Mouse (Mus musculus): ENCODE results near the gene Pim2. TPM values are rescaled to one million over a fixed set of nuclear protein-coding genes. Genes with fewer than 3 reads are reported as not detected.

Pim2 gene
- 11.3 and 13.8 TPM in 2 replicates for polyA plus RNA-seq (2012; rRNA removed)

DNA sequence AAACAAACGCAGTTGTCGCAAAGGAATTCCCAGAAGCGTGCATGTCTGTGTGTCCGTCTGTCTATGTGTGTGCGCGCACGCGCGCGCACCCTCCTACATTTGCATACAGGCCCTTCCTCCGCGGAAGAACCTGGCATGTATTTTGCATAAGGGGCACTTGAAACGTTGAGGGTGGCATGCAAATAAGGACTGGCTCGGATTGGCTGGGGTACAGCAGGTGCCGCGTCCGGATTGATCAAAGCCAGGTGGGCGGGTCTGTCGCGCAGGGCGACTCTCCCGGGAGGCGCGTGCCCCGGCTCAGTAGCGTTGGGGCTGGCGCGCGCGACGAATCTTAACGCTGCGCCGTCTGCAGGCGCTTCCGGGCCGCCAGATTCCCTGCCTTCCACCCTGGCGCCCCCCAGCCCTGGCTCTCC is at the start of gene Pim2:
TSS of gene Pim2 (plus strand) at position 256 of the 413 bp plus-strand sequence.

DNA sequence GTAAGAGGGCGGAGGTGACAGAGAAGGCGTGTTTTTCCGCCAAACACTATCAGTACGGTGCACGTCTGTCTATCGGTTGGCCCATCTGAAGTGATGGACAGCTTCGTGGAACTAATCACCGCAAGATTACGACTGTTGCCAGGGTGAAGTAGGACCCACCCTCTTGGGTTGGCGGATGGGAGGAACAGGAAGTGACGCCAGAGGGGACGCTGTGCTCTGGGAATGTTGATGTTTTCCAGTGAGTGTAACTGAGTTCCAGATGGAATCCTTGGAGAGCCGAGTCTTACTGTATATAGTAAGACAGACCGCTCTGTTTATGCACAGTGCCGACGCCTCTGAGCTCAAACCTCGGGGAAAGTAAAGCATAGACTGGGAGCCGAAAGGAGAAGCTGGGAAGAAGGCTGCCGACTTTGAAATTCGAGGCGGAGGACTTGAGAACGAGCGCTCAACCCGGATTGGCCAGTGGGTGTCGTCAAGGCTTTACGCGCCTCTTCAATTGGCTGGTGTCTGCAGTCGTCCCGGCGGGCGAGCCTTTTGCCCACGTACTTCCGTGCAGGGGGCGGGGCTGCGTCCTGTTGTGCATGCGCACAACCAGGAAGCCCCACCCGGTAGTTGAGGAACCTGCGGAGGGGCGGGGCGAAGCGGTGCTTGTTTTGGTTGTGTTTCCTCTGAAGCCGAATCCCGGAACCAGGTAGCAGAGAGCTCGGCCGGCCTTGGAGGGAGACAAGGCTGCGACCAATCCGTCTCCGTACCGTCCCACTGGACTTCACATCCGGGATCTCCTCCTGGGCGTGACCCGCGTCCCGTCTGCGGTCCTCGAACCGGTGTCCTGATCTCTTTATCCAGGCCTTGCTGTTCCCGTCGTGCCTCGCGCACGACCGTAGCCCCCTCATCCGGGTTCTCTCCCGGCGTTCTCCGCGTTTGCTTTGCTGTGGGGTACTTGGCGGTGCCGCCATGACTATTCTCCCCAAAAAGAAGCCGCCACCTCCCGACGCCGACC is 36.6 kb upstream of the Pim2 start, which contains the start of gene Otud5:
TSS of gene Otud5 (plus strand) at position 202 of the 1,000 bp plus-strand sequence.

GRCm38 (mm10) chrX:7883841-7884567 is 5.9 kb downstream of the Pim2 start, which contains the start of gene Slc35a2:
Gene Slc35a2 (plus strand): TSS chrX:7884028.

DNA sequence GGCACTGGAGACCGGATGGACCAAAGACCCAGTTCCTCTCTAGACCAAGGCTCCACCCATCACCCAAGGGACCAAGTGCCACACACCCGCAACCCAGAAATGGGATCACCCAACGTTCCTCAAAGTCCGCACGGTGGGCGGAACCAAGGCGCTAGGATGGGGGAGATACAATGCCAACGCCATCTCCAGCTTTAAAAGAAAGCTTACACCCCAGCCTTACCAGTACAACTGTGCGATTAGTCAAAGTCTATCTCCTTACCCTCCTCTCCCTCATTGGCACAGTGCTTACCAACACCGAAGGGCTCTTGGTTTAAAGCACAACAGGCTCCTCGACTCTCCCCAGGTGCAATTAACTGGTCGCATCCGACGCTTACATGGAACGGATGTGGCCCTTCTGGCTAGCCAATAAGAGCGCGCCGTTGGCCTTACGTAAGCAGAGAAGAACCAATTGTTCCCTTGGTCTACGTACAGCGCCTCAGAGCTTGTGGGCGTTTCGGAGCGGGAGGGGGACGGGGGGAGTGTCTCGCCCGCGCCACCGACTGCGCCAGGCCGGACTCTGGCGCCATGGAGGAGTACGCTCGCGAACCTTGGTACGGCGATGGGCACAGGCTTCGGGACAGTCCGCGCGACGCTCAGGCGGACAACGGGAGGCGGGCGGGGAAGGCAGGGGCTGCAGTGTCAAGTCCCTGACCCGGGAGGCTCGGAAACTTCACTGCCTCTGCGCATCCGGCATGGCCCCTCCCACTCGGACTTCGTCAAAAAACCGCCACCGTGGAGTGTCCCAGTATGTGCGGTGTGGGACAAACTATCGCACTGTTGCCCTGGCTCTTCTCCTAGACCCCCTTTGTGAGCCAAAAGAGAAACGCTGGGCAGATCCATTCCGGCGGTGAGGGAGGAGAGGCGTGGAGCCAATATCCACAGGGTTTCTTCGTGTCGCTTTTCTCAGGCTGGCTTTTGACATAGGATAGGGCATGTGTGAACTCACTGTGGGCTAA is 21.1 kb downstream of the Pim2 start, which contains the start of the genes Pqbp1 and Timm17b:
TSS of gene Pqbp1 (minus strand) at position 390 of the 995 bp plus-strand sequence.
TSS of gene Timm17b (plus strand) at position 478 of the 995 bp plus-strand sequence.

DNA sequence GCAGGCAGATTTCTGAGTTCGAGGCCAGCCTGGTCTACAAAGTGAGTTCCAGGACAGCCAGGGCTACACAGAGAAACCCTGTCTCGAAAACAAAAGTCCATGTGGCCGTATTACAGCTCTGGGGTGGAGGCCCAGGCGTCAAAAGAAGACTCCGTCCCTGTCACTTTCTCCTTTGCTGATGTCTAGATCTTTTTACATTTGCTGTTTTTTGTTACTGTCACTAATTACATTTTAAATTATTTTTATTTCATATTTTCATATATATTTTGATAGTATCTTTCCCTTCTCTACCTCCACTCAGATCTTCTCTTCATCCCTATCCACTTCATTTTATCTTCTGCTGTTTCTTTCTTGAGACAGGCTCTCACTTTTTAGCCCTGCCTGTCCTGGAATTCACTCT is 29.7 kb downstream of the Pim2 start, which contains the start of gene Gm10491:
TSS of gene Gm10491 (minus strand) at position 101 of the 400 bp plus-strand sequence.

GRCm38 (mm10) chrX:7909242-7909641 is 31.2 kb downstream of the Pim2 start, which contains the start of gene Gm10490:
Gene Gm10490 (plus strand): TSS chrX:7909542.

DNA sequence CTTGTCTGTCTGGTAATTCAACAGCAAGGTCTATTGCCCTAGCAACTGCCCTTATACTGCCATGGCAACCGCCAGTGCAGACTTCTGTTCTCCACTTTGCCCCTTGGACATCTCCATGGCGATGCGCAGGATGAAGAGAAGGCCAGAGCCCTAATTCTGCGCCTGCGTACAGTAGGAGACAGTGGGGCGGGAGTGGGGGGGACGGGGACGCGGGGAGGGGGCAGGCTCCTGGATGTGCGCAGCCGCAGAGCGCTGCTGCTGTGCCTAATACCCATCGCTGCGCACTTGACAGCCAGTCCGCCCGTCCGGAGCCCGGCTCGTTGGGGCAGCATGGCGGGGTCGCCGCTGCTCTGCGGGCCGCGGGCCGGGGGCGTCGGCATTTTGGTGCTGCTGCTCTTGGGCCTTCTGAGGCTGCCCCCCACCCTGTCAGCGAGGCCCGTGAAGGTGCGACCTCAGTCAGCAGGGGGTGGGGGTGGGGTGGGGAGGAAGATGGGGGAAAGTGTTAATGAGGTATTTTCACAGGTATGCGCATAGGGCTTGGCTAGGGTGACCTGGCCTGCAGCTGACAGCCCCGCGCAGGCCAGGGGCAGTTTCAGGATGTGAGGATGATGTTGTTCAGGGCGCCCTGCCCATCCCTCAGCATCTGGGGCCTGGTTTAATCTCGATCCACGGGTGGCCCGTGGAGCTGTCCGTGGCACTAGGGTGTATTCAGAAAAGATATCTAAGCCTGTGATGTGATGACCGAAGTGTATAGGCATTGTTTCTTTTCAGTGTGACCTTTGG is 41.7 kb downstream of the Pim2 start, which contains the start of gene Pcsk1n:
TSS of gene Pcsk1n (plus strand) at position 222 of the 783 bp plus-strand sequence.

GRCm38 (mm10) chrX:7928270-7928790 is 50.3 kb downstream of the Pim2 start, which contains the start of gene Eras:
Gene Eras (minus strand): TSS chrX:7928607.

Other genes with a start within 250 kb of the Pim2 start
- gene Syp, start 239.8 kb upstream of the Pim2 start, polyA plus RNA-seq (2012; rRNA removed): 24.8 and 45.7 TPM in 2 replicates
- 4.0 and 7.8 TPM in 2 replicates for gene Prickle3, start 221.0 kb upstream of the Pim2 start, polyA plus RNA-seq (2012; rRNA removed)
- 27.1 and 66.2 TPM in 2 replicates for gene Plp2, start 206.9 kb upstream of the Pim2 start, polyA plus RNA-seq (2012; rRNA removed)
- 0.16 and 0.22 TPM in 2 replicates for gene Magix, start 197.0 kb upstream of the Pim2 start, polyA plus RNA-seq (2012; rRNA removed)
- gene Gpkow, start 181.1 kb upstream of the Pim2 start, polyA plus RNA-seq (2012; rRNA removed): 33.8 and 34.8 TPM in 2 replicates
- 27.5 and 38.5 TPM in 2 replicates for gene Wdr45, start 163.9 kb upstream of the Pim2 start, polyA plus RNA-seq (2012; rRNA removed)
- gene Gm45208, start 156.0 kb upstream of the Pim2 start, polyA plus RNA-seq (2012; rRNA removed): 0.24 and 0.42 TPM in 2 replicates
- 53.9 and 70.5 TPM in 2 replicates for gene Praf2, start 149.8 kb upstream of the Pim2 start, polyA plus RNA-seq (2012; rRNA removed)
- gene Ccdc120, start 127.4 kb upstream of the Pim2 start, polyA plus RNA-seq (2012; rRNA removed): 20.3 and 22.5 TPM in 2 replicates
- 16.0 and 21.7 TPM in 2 replicates for gene Tfe3, start 115.7 kb upstream of the Pim2 start, polyA plus RNA-seq (2012; rRNA removed)
- gene Gripap1, start 88.5 kb upstream of the Pim2 start, polyA plus RNA-seq (2012; rRNA removed): 72.0 and 84.3 TPM in 2 replicates
- 2.8 and 3.9 TPM in 2 replicates for gene Kcnd1, start 56.0 kb upstream of the Pim2 start, polyA plus RNA-seq (2012; rRNA removed)
- gene Otud5, start 36.9 kb upstream of the Pim2 start, polyA plus RNA-seq (2012; rRNA removed): 43.7 and 56.6 TPM in 2 replicates
- 15.1 and 29.0 TPM in 2 replicates for gene Slc35a2, start 5.8 kb downstream of the Pim2 start, polyA plus RNA-seq (2012; rRNA removed)
- gene Pqbp1, start 21.0 kb downstream of the Pim2 start, polyA plus RNA-seq (2012; rRNA removed): 167 and 254 TPM in 2 replicates
- gene Timm17b, start 21.1 kb downstream of the Pim2 start, polyA plus RNA-seq (2012; rRNA removed): 52.5 and 81.8 TPM in 2 replicates
- gene Gm10491, start 29.6 kb downstream of the Pim2 start, polyA plus RNA-seq (2012; rRNA removed): not detected in 2 replicates
- gene Gm10490, start 31.3 kb downstream of the Pim2 start, polyA plus RNA-seq (2012; rRNA removed): 0.29 TPM in 1 of 2 replicates, not detected in the other
- gene Pcsk1n, start 41.6 kb downstream of the Pim2 start, polyA plus RNA-seq (2012; rRNA removed): 14.0 and 40.0 TPM in 2 replicates
- gene Eras, start 50.3 kb downstream of the Pim2 start, polyA plus RNA-seq (2012; rRNA removed): 0.07 and 0.11 TPM in 2 replicates
- gene Hdac6, start 69.6 kb downstream of the Pim2 start, polyA plus RNA-seq (2012; rRNA removed): 88.1 and 106 TPM in 2 replicates
- 9.1 and 11.0 TPM in 2 replicates for gene Gata1, start 99.8 kb downstream of the Pim2 start, polyA plus RNA-seq (2012; rRNA removed)
- 0.19 TPM in 1 of 2 replicates, not detected in the other for gene Glod5, start 140.2 kb downstream of the Pim2 start, polyA plus RNA-seq (2012; rRNA removed)
- 56.8 and 78.2 TPM in 2 replicates for gene Suv39h1, start 196.5 kb downstream of the Pim2 start, polyA plus RNA-seq (2012; rRNA removed)
- gene Was, start 212.2 kb downstream of the Pim2 start, polyA plus RNA-seq (2012; rRNA removed): 1.7 and 1.8 TPM in 2 replicates